ENCODE assay signal across 8 mouse cellular contexts in the genomic region with DNA sequence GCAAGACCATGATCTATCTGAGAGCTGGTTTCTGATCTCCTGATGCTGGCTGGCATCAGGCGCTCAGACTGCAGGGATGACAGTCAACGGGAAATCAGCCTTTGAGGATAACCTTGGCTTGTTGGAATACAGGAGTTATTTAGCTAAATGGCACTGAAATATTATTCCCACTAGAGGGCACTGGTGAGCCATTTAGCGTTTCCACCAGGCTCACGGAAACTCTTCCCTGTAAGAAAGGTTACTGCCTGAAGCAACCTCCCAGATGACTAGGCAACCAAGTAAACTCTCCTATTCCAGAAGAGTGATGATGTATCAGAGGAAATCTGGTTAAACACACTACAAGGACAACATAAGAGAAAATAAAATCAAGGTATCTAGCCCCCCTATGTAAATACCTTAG. TPM values are rescaled to one million over a fixed set of nuclear protein-coding genes. Genes with fewer than 3 reads are reported as not detected.
DNase-seq lines count a peak whose midpoint lies in the region; ATAC-seq and TF ChIP-seq lines count a peak whose summit lies in the region.

No protein-coding gene starts in this region.

- 3% methylated on average over 4 of the region's 4 CpGs for WGBS in heart, embryonic 11.5 days (ENCODE audit: insufficient replicate concordance)
- 0% methylated on average over 4 of the region's 4 CpGs for WGBS in large intestine, adult 2 months
- WGBS in lung, embryonic 14.5 days, result 1% methylated on average over 4 of the region's 4 CpGs

- H3K9ac ChIP-seq in heart, embryonic 11.5 days (ENCODE audit: low read depth, low read length), result no peak overlapping the region
- H3K9ac ChIP-seq in lung, embryonic 14.5 days, result no peak overlapping the region

- H3K36me3 ChIP-seq in heart, embryonic 11.5 days (ENCODE audit: control insufficient read depth, insufficient read depth, low read length), result no peaks in the 10 kb centered on the region
- no peaks in the 10 kb centered on the region for H3K36me3 ChIP-seq in lung, embryonic 14.5 days (ENCODE audit: insufficient read depth)

- peak; percentile 80 to 85 for DNase-seq in heart, adult 18-20 months
- peak; percentile 97 for DNase-seq in NIH3T3 (ENCODE audit: low read depth)
- peak; percentile 67 for DNase-seq in cerebellum, adult 9-11 months
- peak; percentile 50 for DNase-seq in gastrocnemius, postnatal 14 days
- DNase-seq in large intestine, adult 2 months (ENCODE audit: low read depth, low spot score), result peak; percentile 84
- peak; percentile 97 for DNase-seq in lung, embryonic 14.5 days
- peak; percentile 78 to 83 for DNase-seq in right cerebral cortex, postnatal 10 days (ENCODE audit: low spot score in 2 of 2)

- no peak overlapping the region for H3K4me2 ChIP-seq in heart, embryonic 11.5 days
- no peak overlapping the region for H3K4me2 ChIP-seq in lung, embryonic 14.5 days

- no peaks in the 10 kb centered on the region for H3K27me3 ChIP-seq in heart, embryonic 11.5 days (ENCODE audit: control insufficient read depth, insufficient read depth, low read length)
- H3K27me3 ChIP-seq in lung, embryonic 14.5 days (ENCODE audit: insufficient read depth, low read length), result no peaks in the 10 kb centered on the region

- no peaks in the 10 kb centered on the region for H3K9me3 ChIP-seq in heart, embryonic 11.5 days (replicated peaks; ENCODE audit: control insufficient read depth, low read length)
- no peaks in the 10 kb centered on the region for H3K9me3 ChIP-seq in lung, embryonic 14.5 days (ENCODE audit: low read depth, low read length)

- peaks cover 9% of the 10 kb centered on the region; the same call in 1 of the 2 replicates for H3K4me1 ChIP-seq in heart, embryonic 11.5 days (ENCODE audit: control insufficient read depth, insufficient read depth, low read length)
- H3K4me1 ChIP-seq in lung, embryonic 14.5 days (ENCODE audit: insufficient read depth), result no peaks in the 10 kb centered on the region

- no peak overlapping the region for H3K27ac ChIP-seq in heart, embryonic 11.5 days (ENCODE audit: low read depth, low read length)
- H3K27ac ChIP-seq in lung, embryonic 14.5 days (ENCODE audit: low read depth), result no peak overlapping the region

- intact Hi-C loops in gastrocnemius, postnatal 14 days (cut with DNase I; ENCODE audit: low total_unique reads), result loop anchor here (2.0 to 10.0 kb wide), 3 partner anchors 60 to 144 kb away; a partner anchor contains a TSS

- H3K4me3 ChIP-seq in heart, embryonic 11.5 days (ENCODE audit: low read depth, low read length), result no peak overlapping the region
- no peak overlapping the region for H3K4me3 ChIP-seq in lung, embryonic 14.5 days (ENCODE audit: low read depth, low read length)

- peak; percentile 93 for TF ChIP-seq CTCF in lung, embryonic 14.5 days (IDR thresholded peaks at IDR 0.05; ENCODE audit: low read depth)

- ATAC-seq in heart, embryonic 11.5 days (replicated peaks; ENCODE audit: insufficient number of reproducible peaks, low FRiP score, low TSS enrichment), result no peak
- ATAC-seq in lung, embryonic 14.5 days (ENCODE audit: insufficient read depth), result no peak

RNA-seq across cellular contexts. Expression of a gene that starts 25.8 kb away (rescaled TPM):
- 100 to 1,000 TPM; 202 to 222 TPM for total RNA-seq in heart, adult 18-20 months (2021)
- polyA plus RNA-seq in heart, embryonic 11.5 days (2014; fragmentation: Nextera tagmentation; extraction: Ambion mirVana), result 329 and 345 TPM in 2 replicates
- 100 to 1,000 TPM; 515 to 580 TPM for total RNA-seq in gastrocnemius, postnatal 14 days (2021)
- 37.8 and 39.6 TPM in 2 replicates for polyA plus RNA-seq in large intestine, adult 2 months (2012; rRNA removed)
- polyA plus RNA-seq in lung, embryonic 14.5 days (2014; fragmentation: Nextera tagmentation; extraction: Ambion mirVana), result 291 and 336 TPM in 2 replicates

RNA-seq across cellular contexts. Expression of a gene that starts 43.1 kb away (rescaled TPM):
- 10 to 100 TPM; 34.3 to 38.7 TPM for total RNA-seq in heart, adult 18-20 months (2021)
- 73.0 and 83.1 TPM in 2 replicates for polyA plus RNA-seq in heart, embryonic 11.5 days (2014; fragmentation: Nextera tagmentation; extraction: Ambion mirVana)
- 10 to 100 TPM; 31.7 to 34.7 TPM for total RNA-seq in gastrocnemius, postnatal 14 days (2021)
- 13.9 and 16.1 TPM in 2 replicates for polyA plus RNA-seq in large intestine, adult 2 months (2012; rRNA removed)
- 139 and 144 TPM in 2 replicates for polyA plus RNA-seq in lung, embryonic 14.5 days (2014; fragmentation: Nextera tagmentation; extraction: Ambion mirVana)
